Mouse (Mus musculus): Measurements from ENCODE around the gene Arl6ip1.
"Not testable (repeated sequence)": the region's sequence is repeated elsewhere in the genome, so short reads cannot be mapped to it uniquely, and the experiment has no call there.

The Arl6ip1 gene

DNA sequence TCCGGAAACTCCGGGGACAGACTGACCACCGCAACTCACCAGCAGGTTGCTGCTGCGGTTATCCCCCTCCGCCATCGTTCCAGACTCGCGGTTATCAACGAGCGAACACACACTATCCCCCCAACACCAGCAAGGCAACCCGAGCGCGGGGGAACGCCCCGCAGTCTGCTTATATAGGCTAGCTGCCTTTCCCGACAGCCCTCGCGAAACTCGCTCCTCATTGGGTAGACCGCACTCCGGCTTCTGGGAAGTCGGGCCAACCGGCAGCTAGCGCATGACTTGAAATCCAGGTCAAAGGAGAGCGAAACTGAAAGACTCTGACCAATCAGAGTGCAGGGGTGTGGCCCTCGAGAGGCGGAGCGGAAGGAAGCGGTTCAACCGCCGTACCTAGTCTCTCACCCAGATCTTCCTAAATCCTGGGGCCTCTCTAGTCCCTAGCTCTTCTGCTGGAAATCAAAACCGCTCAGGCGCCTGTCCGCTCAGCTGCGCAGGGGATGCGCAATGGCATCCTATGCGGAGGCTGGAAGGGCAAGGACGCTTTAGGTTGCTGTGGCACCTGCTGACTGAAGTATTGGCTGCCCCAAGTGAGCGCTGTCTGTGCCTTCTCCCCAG is at the start of gene Arl6ip1:
Gene Arl6ip1, minus strand, starts transcription at position 233 of the 612 bp plus-strand sequence.
- DNase-seq (ENCODE audit: inconsistent ontology term) = peak; percentile 98

GRCm38 (mm10) chr7:118175821-118176355 is 46.4 kb upstream of the Arl6ip1 start:
- DNase-seq (ENCODE audit: inconsistent ontology term) = no peak

DNA sequence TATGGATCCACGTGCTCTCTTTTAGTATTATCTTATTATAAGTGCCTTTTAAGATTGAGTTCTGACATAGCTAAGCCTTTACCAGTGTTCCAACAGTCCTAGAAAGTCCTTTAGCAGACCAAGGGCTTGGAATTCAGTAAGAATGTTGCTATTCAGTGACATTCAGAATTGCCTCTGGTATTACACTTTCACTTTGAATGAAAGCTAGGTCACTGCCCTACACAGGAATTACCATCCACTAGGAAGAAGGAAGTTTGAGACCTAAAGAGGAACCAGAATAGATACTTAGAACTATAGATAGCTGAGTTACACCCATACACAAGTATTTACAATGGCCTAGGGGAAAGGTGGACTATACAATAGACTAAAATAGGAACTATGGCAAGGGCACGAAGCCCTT is 40.7 kb upstream of the Arl6ip1 start:
- DNase-seq (ENCODE audit: inconsistent ontology term) = not testable (repeated sequence)

DNA sequence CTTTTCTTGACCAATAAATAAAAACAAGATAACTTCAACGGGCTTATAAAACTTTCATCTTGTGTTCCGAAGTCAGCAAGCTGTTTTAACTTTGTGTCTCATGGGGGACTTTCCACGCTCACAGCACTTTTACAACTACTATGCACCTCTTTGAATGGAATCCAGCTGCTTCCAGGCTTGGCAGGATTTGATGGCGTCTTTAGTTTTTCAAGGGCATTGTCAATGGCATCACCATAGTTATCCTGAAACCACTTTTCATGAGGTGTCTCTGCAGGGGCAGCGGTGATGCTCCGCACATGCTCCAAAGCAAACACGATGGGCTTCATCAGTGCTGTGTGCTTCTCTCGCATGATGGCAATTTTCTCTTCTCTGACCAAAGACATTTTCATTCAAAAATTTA is 33.5 kb upstream of the Arl6ip1 start:
- no peak for DNase-seq (ENCODE audit: inconsistent ontology term)

GRCm38 (mm10) chr7:118160121-118160520 is 30.7 kb upstream of the Arl6ip1 start:
- DNase-seq (ENCODE audit: inconsistent ontology term) = no peak

GRCm38 (mm10) chr7:118156461-118156860 is 27.0 kb upstream of the Arl6ip1 start:
- no peak for DNase-seq (ENCODE audit: inconsistent ontology term)

DNA sequence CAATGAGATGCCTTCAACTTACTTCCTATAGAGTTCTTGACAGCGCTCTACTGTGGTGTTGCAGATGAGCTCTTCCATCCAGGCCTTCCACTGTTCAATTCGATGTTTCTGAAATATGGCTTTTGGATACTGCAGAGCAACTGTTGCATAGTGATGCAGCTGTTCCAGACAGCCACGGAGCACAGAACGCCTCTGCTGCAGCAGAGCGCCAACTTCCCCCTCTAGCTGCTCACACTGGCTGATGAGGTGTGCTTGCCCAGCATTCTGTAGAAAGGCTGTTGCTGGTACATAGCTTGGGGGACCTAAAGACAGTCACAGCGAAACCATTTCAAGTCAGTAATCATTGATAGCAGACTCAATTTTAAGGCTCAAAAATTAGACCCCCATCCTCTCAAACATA is 24.7 kb upstream of the Arl6ip1 start:
- DNase-seq (ENCODE audit: inconsistent ontology term) = no peak

DNA sequence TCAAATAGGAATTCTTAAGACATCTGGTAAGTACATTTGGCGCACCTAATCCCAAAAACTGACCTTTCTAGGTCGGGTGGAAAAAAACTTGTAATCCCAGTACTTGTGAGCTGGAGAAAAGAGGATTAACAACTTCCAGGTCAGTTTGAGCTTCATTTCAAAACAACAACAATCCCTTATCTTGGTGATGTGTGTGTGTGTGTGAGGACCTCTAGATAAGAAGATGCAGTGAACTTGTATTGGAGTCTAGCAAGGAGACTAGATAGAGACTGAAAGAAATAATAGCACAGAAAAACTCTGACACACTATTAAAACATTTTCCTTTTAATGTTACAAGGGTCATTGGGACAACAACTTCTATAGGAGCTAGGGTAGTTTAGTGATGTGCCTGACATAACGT is 14.1 kb upstream of the Arl6ip1 start:
- no peak for DNase-seq (ENCODE audit: inconsistent ontology term)

- no peak for DNase-seq (ENCODE audit: inconsistent ontology term)
These were observed 13.7 kb upstream of the Arl6ip1 start for GRCm38 (mm10) chr7:118143123-118143522.

DNA sequence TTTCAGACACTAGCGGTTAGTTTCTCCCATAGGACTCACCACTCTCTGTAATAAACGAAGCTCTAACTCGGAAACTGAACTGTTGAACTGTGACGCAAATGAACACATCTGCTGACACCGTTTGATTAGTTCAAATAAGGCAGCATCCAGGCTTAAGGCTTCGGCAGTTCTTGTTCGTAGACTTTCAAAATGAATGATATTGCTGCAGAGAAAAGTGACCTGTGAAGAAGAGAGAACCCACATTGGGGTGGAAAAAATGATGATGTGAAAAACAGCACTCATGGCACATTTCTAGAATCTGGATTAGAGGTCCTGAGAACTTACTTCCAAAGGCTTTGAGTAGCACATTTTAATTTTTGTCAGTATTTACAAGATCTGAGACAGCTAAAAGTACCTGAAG is 11.8 kb upstream of the Arl6ip1 start:
- no peak for DNase-seq (ENCODE audit: inconsistent ontology term)

- DNase-seq (ENCODE audit: inconsistent ontology term) = no peak
These were observed 5.7 kb upstream of the Arl6ip1 start for GRCm38 (mm10) chr7:118135128-118135527.

- DNase-seq (ENCODE audit: inconsistent ontology term) = no peak
These were observed 485 bp downstream of the Arl6ip1 start for GRCm38 (mm10) chr7:118128925-118129429.

- DNase-seq (ENCODE audit: inconsistent ontology term) = no peak
These were observed 3.1 kb downstream of the Arl6ip1 start for GRCm38 (mm10) chr7:118126219-118126875.

GRCm38 (mm10) chr7:118125736-118126135 is 3.7 kb downstream of the Arl6ip1 start:
- DNase-seq (ENCODE audit: inconsistent ontology term) = no peak

DNA sequence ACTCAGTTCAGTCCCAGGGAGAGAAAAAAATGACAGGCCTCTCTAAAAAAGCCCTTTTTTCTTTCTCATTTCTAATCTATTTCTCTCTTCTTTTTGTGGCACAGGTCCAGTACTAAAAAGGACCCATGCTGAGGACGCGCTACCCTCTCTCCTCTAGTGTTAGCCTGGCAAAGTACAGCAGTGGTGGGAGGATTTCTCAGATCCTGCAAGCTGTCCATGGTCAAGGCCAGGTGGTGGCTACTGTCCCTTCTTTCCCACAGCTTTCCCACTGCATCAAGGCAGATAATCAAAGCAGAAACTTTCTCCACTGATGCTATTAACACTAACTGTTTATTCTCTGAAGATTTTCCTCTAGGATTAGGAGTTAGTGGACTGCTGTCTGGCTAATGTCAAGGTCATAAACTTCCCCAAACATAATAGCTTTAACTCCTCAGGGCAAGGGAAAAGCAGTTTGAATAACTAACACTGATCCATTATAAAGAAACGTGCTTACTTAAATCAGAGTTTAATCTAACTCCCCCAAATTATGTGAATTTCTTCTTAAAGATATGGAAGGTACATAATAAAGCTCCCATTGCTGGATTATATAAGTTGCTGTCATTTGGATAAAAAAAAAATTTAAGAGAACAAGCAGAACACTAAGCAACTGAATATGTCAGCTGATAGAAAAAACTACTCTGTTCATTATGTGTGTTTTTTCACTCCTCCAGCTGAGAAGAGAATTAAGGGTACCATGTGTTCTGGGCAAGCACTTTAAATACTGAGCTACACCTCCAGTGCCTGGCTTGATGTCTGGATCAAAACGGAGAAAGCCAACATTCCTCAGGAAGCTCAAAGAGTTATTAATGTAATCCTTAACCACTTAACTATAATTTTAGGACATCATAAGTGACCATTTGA is 5.7 kb downstream of the Arl6ip1 start:
- no peak for DNase-seq (ENCODE audit: inconsistent ontology term)

GRCm38 (mm10) chr7:118122235-118122634 is 7.2 kb downstream of the Arl6ip1 start:
- no peak for DNase-seq (ENCODE audit: inconsistent ontology term)

DNA sequence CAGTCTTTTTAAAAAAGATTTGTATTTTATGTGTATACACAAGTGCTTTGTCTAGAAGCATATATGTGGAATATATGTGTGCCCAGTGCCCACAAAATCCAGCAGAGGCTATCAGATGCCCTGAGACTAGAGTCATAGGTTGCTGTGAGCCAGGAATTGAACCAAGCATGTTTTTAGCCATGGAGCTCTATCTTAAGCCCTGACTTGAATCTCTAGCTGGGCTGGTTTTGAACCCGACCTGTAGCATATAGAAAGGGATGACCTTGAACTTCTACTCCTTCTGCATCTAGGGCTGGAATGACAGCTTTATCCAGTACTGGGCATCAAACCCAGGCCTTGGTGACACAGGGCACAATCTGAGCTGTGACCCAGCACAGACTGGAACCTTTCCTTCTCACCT is 8.8 kb downstream of the Arl6ip1 start:
- no peak for DNase-seq (ENCODE audit: inconsistent ontology term)

DNA sequence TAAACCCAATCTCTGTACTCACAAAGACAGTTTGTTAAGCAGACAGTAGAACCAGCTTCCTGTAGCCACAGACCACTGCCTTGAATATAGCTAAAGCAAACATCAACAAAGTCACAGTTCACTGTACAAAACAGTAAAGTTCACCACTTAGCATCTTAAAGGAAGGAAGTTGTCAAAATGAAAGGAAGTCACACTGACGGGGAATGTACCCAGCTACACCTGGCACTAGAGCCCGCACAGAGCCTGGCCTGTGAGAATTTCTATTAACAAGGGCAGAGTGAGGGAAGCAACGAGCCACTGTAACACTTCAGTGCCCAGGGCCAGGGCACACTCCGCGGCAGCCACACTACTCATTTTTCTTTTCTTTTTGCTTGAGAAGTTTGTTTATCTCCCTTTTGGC is 9.5 kb downstream of the Arl6ip1 start:
- no peak for DNase-seq (ENCODE audit: inconsistent ontology term)

GRCm38 (mm10) chr7:118119142-118119541 is 10.3 kb downstream of the Arl6ip1 start:
- DNase-seq (ENCODE audit: inconsistent ontology term) = no peak

DNA sequence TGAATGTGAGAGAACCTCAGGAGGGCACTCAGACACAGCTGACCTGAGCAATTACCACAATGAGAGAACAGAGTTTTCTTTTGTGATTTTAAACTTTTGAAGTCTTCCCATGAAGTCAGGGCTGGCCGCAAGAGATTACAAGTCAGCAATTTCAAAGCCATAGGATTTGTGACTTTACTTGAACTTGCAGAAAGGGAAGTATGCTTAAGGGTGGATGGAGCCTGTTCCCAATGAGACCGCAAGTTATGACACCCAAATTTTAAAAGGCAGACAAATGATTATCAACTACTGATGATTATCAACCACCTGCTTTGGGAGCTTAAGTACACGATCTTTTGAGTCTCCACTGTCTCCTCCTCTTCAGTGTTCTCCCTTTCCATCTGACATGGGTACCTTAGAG is 11.0 kb downstream of the Arl6ip1 start:
- no peak for DNase-seq (ENCODE audit: inconsistent ontology term)

DNA sequence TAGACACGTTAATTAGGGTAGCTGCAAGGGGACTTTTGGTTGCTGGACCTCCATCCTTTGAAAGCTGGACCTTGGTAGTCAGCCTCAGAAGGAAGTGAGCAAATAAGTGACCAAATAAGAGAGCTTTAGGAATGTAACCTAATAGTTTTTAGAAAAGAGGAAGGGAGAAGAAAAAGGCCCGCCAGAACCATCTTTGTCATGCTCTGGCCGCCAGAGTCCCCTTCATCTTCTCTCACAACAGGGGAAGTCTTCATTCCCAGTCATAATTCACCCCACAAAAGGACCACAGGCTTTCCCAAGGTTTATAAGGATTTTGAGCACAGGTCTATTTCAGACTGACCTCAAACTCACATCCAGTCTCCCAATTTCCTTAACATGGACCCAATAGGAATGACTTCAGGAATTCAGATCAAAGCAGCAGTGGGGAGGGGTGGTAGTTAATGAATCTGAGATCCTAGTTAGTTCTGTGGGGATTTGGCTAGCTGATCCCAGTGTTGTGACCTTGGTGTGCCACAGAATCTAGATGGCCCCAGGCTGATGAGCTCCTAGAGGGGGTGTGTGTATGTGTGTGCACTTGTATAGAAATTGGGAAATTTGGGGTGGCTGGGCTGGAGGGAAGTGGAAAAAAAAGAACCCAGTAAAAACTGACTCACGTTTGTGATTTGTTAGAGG is 11.8 kb downstream of the Arl6ip1 start:
- no peak for DNase-seq (ENCODE audit: inconsistent ontology term)

All from Muller cell, postnatal 12 days (primary cell).